Mouse (Mus musculus) yolk sac, embryonic 10.5 days (tissue): ENCODE data around the gene P3h4.
"Not testable (repeated sequence)": the region's sequence is repeated elsewhere in the genome, so short reads cannot be mapped to it uniquely, and the experiment has no call there.

ENCODE experiments used
- DNase-seq: peaks from one replicate; pipeline ENCODE4 v3.0.0-alpha.2; 2017; ENCODE audit warnings: low spot score

Gene P3h4

DNA sequence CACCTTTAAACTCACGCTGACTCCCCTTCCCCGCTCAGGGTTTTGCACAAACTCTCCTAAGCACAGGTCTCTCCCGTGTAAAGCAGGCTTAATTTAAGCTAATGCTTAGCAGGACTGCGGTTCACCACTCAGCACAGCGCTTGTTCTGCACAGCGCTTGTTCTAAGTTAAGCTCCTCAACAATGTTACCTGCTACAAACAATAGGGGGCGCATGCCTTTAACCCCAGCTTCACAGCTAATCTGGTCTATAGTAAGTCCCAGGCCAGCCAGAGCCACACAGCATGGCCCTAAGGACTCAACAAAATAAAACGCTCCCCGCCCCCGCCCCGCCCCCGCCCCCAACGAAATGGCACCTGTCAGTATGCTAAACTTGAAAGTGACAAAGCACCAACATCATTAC lies 53.6 kb downstream of the P3h4 start:
- not testable (repeated sequence) for DNase-seq

DNA sequence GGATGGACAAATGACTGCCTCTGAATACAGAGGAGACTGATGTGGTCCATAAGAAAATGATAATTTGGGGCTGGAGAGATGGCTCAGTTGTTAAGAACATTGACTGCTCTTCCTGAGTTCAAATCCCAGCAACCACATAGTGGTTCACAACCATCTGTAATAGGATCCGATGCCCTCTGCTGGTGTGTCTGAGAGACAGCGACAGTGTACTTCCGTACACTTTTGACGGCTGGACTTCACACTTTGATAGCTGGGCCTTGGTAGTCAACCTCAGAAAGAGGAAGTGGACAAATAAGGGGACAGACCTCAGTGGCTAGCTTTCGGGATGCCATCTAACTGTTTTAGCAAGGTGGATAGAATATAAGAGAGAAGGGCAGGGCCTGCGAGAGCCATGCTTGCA lies 54.5 kb downstream of the P3h4 start:
- DNase-seq: no peak
